Mouse (Mus musculus): ENCODE results near the gene Hand1.

DNA sequence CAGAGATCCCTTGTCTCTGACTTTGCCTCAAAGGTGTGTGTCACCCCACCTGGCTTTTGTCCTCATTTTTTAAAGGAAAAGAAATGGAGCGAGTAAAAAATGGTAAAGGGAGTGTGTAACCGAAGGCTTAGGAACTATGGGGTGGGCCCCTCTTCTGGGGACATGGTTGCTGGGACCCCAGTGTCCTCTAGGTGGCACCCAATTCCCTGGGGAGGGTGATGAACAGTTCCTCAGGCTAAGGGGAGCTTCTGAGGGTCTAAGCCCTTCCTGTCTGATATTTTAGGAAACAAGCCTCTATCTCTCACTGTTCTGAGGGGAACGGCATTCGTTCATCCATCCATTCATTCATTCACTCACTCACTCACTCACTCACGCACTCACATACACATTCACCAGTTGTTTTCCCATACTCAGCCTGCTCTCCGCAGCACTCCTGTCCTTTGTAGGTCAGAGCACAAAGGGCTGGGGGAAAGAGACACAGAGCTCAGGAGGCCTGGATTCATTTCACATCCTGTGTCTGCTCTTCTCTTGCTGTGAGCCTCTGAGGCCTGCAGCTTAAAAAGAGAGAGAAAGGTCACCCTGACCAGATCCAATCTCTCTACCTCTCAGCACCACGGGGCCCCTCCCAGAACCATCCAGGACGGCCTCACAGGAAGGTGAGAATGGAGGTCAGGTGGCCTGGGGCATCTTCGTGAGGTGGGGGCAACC is 36.3 kb upstream of the Hand1 start:
- peak; percentile 65 to 81 (median 72) for TF ChIP-seq CTCF (IDR thresholded peaks at IDR 0.05 in 2 of 3, conservative IDR thresholded peaks at IDR 0.05 in 1 of 3; ENCODE audit: control insufficient read depth in 1 of 3, insufficient read depth in 1 of 3, low read depth in 2 of 3, low read length in 3 of 3, poor library complexity in 1 of 3, severe bottlenecking in 1 of 3)
- no peak for TF ChIP-seq ZC3H11A (IDR thresholded peaks at IDR 0.05; ENCODE audit: low read depth, low read length)
- no peak for TF ChIP-seq SIN3A (IDR thresholded peaks at IDR 0.05; ENCODE audit: low read length)
- no peak for TF ChIP-seq GABPA (IDR thresholded peaks at IDR 0.05; ENCODE audit: low read depth, low read length)
- TF ChIP-seq ELF1 (IDR thresholded peaks at IDR 0.05; ENCODE audit: low read depth, low read length): no peak
- TF ChIP-seq RCOR1 (IDR thresholded peaks at IDR 0.05; ENCODE audit: low read depth, low read length): no peak
- no peak for TF ChIP-seq POLR2A (IDR thresholded peaks at IDR 0.05; ENCODE audit: control insufficient read depth in 1 of 2, insufficient read depth in 1 of 2, low read depth in 1 of 2, low read length in 2 of 2, poor library complexity in 1 of 2)
- no peak for TF ChIP-seq HCFC1 (IDR thresholded peaks at IDR 0.05; ENCODE audit: low read depth, low read length)
- no peak for TF ChIP-seq ZKSCAN1 (IDR thresholded peaks at IDR 0.05; ENCODE audit: low read depth, low read length)
- TF ChIP-seq EP300 (IDR thresholded peaks at IDR 0.05; ENCODE audit: low read depth in 1 of 2, low read length in 2 of 2): no peak
- TF ChIP-seq MAX (IDR thresholded peaks at IDR 0.05; ENCODE audit: low read length): no peak
- TF ChIP-seq ETS1 (IDR thresholded peaks at IDR 0.05; ENCODE audit: low read depth, low read length): no peak
